ENCODE assay signal across 10 mouse cellular contexts in the genomic region with DNA sequence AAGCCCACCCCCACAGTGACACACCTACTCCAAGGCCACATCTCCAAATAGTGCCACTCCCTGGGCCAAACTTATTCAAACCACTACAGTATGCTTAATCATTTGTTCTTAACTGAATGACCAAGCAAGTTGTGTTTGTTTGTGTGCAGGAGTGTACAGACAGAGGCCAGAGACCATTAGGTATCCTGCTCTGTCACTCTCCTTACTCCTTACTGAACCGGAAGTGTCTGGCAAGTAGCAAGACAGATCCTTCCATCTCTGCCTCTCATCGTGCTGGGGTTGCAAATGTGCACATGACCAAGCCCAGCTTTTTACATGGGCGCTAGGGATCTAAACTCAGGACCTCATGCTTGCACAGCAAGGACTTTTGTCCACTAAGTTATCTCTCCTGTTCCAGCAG. TPM values are rescaled to one million over a fixed set of nuclear protein-coding genes. Genes with fewer than 3 reads are reported as not detected.
DNase-seq lines count a peak whose midpoint lies in the region; ATAC-seq and TF ChIP-seq lines count a peak whose summit lies in the region.
"Had no signal": no experiment of that assay in that cellular context is flagged by ENCODE, and none has a peak within 500 bp of the region (broad histone marks: within the 10 kb centered on the region; RNA-seq: fewer than 3 reads in every experiment).

No protein-coding gene starts in this region.

- H3K27me3 ChIP-seq in lung, postnatal 0 days (replicated peaks; ENCODE audit: insufficient read depth, low read length): no peaks in the 10 kb centered on the region
- H3K27me3 ChIP-seq in embryonic facial prominence, embryonic 15.5 days: no peaks in the 10 kb centered on the region
- no peaks in the 10 kb centered on the region for H3K27me3 ChIP-seq in small intestine, adult 2 months (ENCODE audit: control insufficient read depth, insufficient read depth, low read length)
- H3K27me3 ChIP-seq: forebrain, embryonic 13.5 days had no signal

- peaks cover 7% of the 10 kb centered on the region; the same call in 1 of the 2 replicates for H3K4me1 ChIP-seq in lung, postnatal 0 days (ENCODE audit: insufficient read depth, low read depth, low read length)
- peaks cover 16% of the 10 kb centered on the region; the same call in 1 of the 2 replicates for H3K4me1 ChIP-seq in embryonic facial prominence, embryonic 15.5 days
- peaks cover 11% of the 10 kb centered on the region; the same call in 1 of the 2 replicates for H3K4me1 ChIP-seq in small intestine, adult 2 months (ENCODE audit: control insufficient read depth, insufficient read depth, insufficient read length, low read length)

- no peak overlapping the region for H3K4me2 ChIP-seq in lung, postnatal 0 days (replicated peaks; ENCODE audit: low read depth, low read length)
- peak overlapping the region; percentile 76; the same call in 1 of the 2 replicates for H3K4me2 ChIP-seq in embryonic facial prominence, embryonic 15.5 days (replicated peaks)

- peak overlapping the region; percentile 85; the same call in 1 of the 2 replicates for H3K4me3 ChIP-seq in gastrocnemius, adult 2 months
- H3K4me3 ChIP-seq in lung, postnatal 0 days (ENCODE audit: low read depth, low read length): no peak overlapping the region
- H3K4me3 ChIP-seq in embryonic facial prominence, embryonic 15.5 days (replicated peaks): no peak overlapping the region
- H3K4me3 ChIP-seq in small intestine, adult 2 months (ENCODE audit: low read depth, low read length): no peak overlapping the region

- DNase-seq in gastrocnemius, adult 2 months: no peak
- no peak for DNase-seq in gastrocnemius, postnatal 36 days
- DNase-seq in lung, postnatal 0 days (ENCODE audit: low spot score): no peak
- no peak for DNase-seq in lung, postnatal 4 days
- DNase-seq in left cerebral cortex, postnatal 25 days (ENCODE audit: low spot score in 2 of 2): no peak
- DNase-seq in urinary bladder, adult 18-20 months (ENCODE audit: low spot score in 2 of 2): no peak
- DNase-seq: kidney, adult 11 months had no signal

- TF ChIP-seq POLR2A in small intestine, adult 2 months (IDR thresholded peaks at IDR 0.05; ENCODE audit: low read depth, low read length): no peak

- intact Hi-C loops in gastrocnemius, adult 2 months (cut with DNase I): no loop called here
- intact Hi-C loops in gastrocnemius, postnatal 36 days (cut with DNase I): no loop called here
- intact Hi-C loops in left cerebral cortex, postnatal 25 days (cut with DNase I): no loop called here

- no peak overlapping the region for H3K9ac ChIP-seq in lung, postnatal 0 days (replicated peaks; ENCODE audit: low read depth)
- no peak overlapping the region for H3K9ac ChIP-seq in embryonic facial prominence, embryonic 15.5 days

- no peaks in the 10 kb centered on the region for H3K9me3 ChIP-seq in lung, postnatal 0 days (ENCODE audit: low read length)
- no peaks in the 10 kb centered on the region for H3K9me3 ChIP-seq in embryonic facial prominence, embryonic 15.5 days (replicated peaks)
- H3K9me3 ChIP-seq: forebrain, embryonic 13.5 days had no signal

- TF ChIP-seq EP300 in lung, postnatal 0 days (IDR thresholded peaks at IDR 0.05): no peak

- ATAC-seq in lung, postnatal 0 days: no peak
- ATAC-seq in embryonic facial prominence, embryonic 15.5 days (ENCODE audit: insufficient number of reproducible peaks, low FRiP score, low TSS enrichment, low read depth): no peak

- no peak for TF ChIP-seq CTCF in gastrocnemius, adult 2 months (IDR thresholded peaks at IDR 0.05)
- no peak for TF ChIP-seq CTCF in lung, postnatal 0 days (IDR thresholded peaks at IDR 0.05)
- no peak for TF ChIP-seq CTCF in small intestine, adult 2 months (IDR thresholded peaks at IDR 0.05; ENCODE audit: extremely low read depth, insufficient read length, insufficient replicate concordance, low read depth, low read length)

- 60% methylated on average over 3 of the region's 3 CpGs for WGBS in lung, postnatal 0 days
- 65% methylated on average over 3 of the region's 3 CpGs for WGBS in embryonic facial prominence, embryonic 15.5 days
- WGBS in small intestine, adult 2 months: 37% methylated on average over 3 of the region's 3 CpGs

- H3K27ac ChIP-seq in gastrocnemius, adult 2 months: peak overlapping the region; percentile 95
- H3K27ac ChIP-seq in lung, postnatal 0 days (ENCODE audit: low read length): peak overlapping the region; percentile 96
- H3K27ac ChIP-seq in embryonic facial prominence, embryonic 15.5 days (replicated peaks): peak overlapping the region; percentile 34; the same call in 1 of the 2 replicates
- H3K27ac ChIP-seq in small intestine, adult 2 months (ENCODE audit: insufficient read depth, low read depth, low read length): peak overlapping the region; percentile 32; the same call in 1 of the 2 replicates

- no peaks in the 10 kb centered on the region; the same call in 1 of the 2 replicates for H3K36me3 ChIP-seq in lung, postnatal 0 days (ENCODE audit: insufficient read depth, low read length)
- H3K36me3 ChIP-seq in embryonic facial prominence, embryonic 15.5 days: no peaks in the 10 kb centered on the region
- peaks cover 2% of the 10 kb centered on the region; the same call in 1 of the 2 replicates for H3K36me3 ChIP-seq in small intestine, adult 2 months (ENCODE audit: control insufficient read depth, insufficient read depth, low read length)

RNA-seq across cellular contexts. Expression of a gene that starts 1.1 kb away (rescaled TPM):
- total RNA-seq in gastrocnemius, adult 2 months (2021): 10 to 100 TPM; 21.7 to 26.2 TPM
- 10 to 100 TPM; 14.8 to 18.8 TPM for total RNA-seq in gastrocnemius, postnatal 36 days (2021)
- 50.9 and 53.5 TPM in 2 replicates for polyA plus RNA-seq in lung, postnatal 0 days (2015; fragmentation: Nextera tagmentation; extraction: Ambion mirVana)
- 49.9 and 58.6 TPM in 2 replicates for polyA plus RNA-seq in embryonic facial prominence, embryonic 15.5 days (2015; fragmentation: Nextera tagmentation; extraction: Ambion mirVana)
- polyA plus RNA-seq in small intestine, adult 2 months (2012; rRNA removed): 14.4 and 29.4 TPM in 2 replicates
- 10 to 100 TPM; 24.2 to 24.5 TPM for total RNA-seq in left cerebral cortex, postnatal 25 days (2021)

Comparison
In these comparisons a context has a peak if more than half of its experiments do, and no peak if none do; other contexts are left out.
1. H3K27ac ChIP-seq: peak in every context shown above with its lines; median percentile 96 in lung, postnatal 0 days; 95 in gastrocnemius, adult 2 months; 34 in embryonic facial prominence, embryonic 15.5 days; 32 in small intestine, adult 2 months.